ENCODE assay signal across 24 mouse cellular contexts in the genomic region with DNA sequence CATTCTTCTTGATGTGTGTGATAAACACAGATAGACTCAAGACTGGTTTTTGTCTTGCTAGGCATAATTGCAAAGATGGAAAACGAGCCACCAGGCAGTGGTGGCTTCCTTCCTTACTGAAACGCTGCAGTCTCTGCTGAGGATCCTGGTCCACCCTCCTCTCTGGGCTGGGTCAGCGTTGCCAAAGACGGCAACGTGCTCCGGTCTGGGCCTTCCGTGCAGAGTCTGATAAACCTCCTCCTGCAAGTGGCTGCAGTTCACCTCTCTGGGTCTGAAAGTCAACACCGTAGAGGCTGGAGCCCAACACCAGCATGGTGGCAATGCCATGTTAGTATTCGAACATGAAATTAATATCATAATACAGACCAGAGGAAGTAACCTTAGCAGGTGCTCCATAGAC. TPM values are rescaled to one million over a fixed set of nuclear protein-coding genes. Genes with fewer than 3 reads are reported as not detected.
DNase-seq lines count a peak whose midpoint lies in the region; ATAC-seq and TF ChIP-seq lines count a peak whose summit lies in the region.
"Had no signal": no experiment of that assay in that cellular context is flagged by ENCODE, and none has a peak within 500 bp of the region (broad histone marks: within the 10 kb centered on the region; RNA-seq: fewer than 3 reads in every experiment).

No protein-coding gene starts in this region.

- H3K36me3 ChIP-seq in testis, adult 2 months (ENCODE audit: control insufficient read depth, insufficient read depth, low read length): peaks cover 2% of the 10 kb centered on the region
- peaks cover 36% of the 10 kb centered on the region for H3K36me3 ChIP-seq in kidney, embryonic 14.5 days (ENCODE audit: control insufficient read depth, insufficient read depth, low read length)

- WGBS in kidney, embryonic 14.5 days: 92% methylated on average over 9 of the region's 9 CpGs

- H3K9ac ChIP-seq in kidney, embryonic 14.5 days (ENCODE audit: low read depth, low read length): no peak overlapping the region

- H3K27ac ChIP-seq in testis, adult 2 months (ENCODE audit: control insufficient read depth, insufficient read depth, low read depth, low read length): no peak overlapping the region
- H3K27ac ChIP-seq in kidney, embryonic 14.5 days (ENCODE audit: low read depth, low read length): no peak overlapping the region

- peaks cover 2% of the 10 kb centered on the region; the same call in 1 of the 2 replicates for H3K4me1 ChIP-seq in testis, adult 2 months (ENCODE audit: control insufficient read depth, insufficient read depth, low read length)
- H3K4me1 ChIP-seq in kidney, embryonic 14.5 days (ENCODE audit: control insufficient read depth, insufficient read depth, low read length): no peaks in the 10 kb centered on the region

- TF ChIP-seq POLR2A in testis, adult 2 months (IDR thresholded peaks at IDR 0.05; ENCODE audit: control insufficient read depth, low read depth, low read length): no peak

- TF ChIP-seq CTCF in testis, adult 2 months (IDR thresholded peaks at IDR 0.05; ENCODE audit: control insufficient read depth, insufficient read depth, insufficient replicate concordance, low read depth, low read length): 0 out of 2 replicates have a peak, but pooled peaks have one; percentile 7

- H3K4me3 ChIP-seq in testis, adult 2 months (ENCODE audit: control insufficient read depth, low read depth, low read length): no peak overlapping the region
- H3K4me3 ChIP-seq in kidney, embryonic 14.5 days (ENCODE audit: low read length): no peak overlapping the region

- no peak overlapping the region for H3K4me2 ChIP-seq in kidney, embryonic 14.5 days (replicated peaks; ENCODE audit: low read depth, low read length)

- no peaks in the 10 kb centered on the region for H3K9me3 ChIP-seq in kidney, embryonic 14.5 days (ENCODE audit: control insufficient read depth, low read length)
- H3K9me3 ChIP-seq: G1E had no signal

- ATAC-seq in megakaryocyte progenitor cell, adult 5-6 weeks (replicated peaks; ENCODE audit: poor library complexity): peak; percentile 11; the same call in 1 of the 2 replicates
- ATAC-seq in megakaryocyte-erythroid progenitor cell, adult 5-6 weeks (replicated peaks; ENCODE audit: low FRiP score, low TSS enrichment, poor library complexity, severe bottlenecking): peak; percentile 54; the same call in 1 of the 2 replicates
- ATAC-seq in kidney, embryonic 14.5 days (ENCODE audit: low FRiP score, low TSS enrichment): no peak
- ATAC-seq: activated CD4-positive, CD25-positive, alpha-beta regulatory T cell, adult 4 months; CD4-positive, CD25-positive, alpha-beta regulatory T cell, adult 4 months; Patski had no signal

- peak; percentile 76 for DNase-seq in heart, adult 11 months
- no peak for DNase-seq in heart, adult 18-20 months
- no peak for DNase-seq in testis, postnatal 10 days (ENCODE audit: low spot score)
- DNase-seq in urinary bladder, postnatal 14 days (ENCODE audit: low spot score): no peak
- DNase-seq: adrenal gland, adult 2 months; adrenal gland, adult 8-10 months; adrenal gland, postnatal 10 days; adrenal gland, postnatal 14 days; adrenal gland, postnatal 25 days; adrenal gland, postnatal 36 days; B cell, adult 2 months; cerebellum, adult 11 months; cerebellum, adult 11-12 months had no signal

- H3K27me3 ChIP-seq in testis, adult 2 months (ENCODE audit: control insufficient read depth, insufficient read depth, low read length): no peaks in the 10 kb centered on the region
- no peaks in the 10 kb centered on the region for H3K27me3 ChIP-seq in kidney, embryonic 14.5 days (ENCODE audit: control insufficient read depth, insufficient read depth, low read length)
- H3K27me3 ChIP-seq: CH12.LX, Patski had no signal

RNA-seq across cellular contexts. Expression of gene Tctn3, which starts 6.8 kb away (rescaled TPM):
- total RNA-seq in heart, adult 18-20 months (2021): 1 to 10 TPM; 7.1 to 7.2 TPM
- 24.0 and 27.8 TPM in 2 replicates for polyA plus RNA-seq in testis, adult 2 months (2012; rRNA removed)
- total RNA-seq in megakaryocyte progenitor cell, adult 5-6 weeks (2015): 4.7 and 7.5 TPM in 2 replicates
- 5.3 and 6.6 TPM in 2 replicates for total RNA-seq in megakaryocyte progenitor cell, adult 5-6 weeks (2017)
- total RNA-seq in megakaryocyte-erythroid progenitor cell, adult 5-6 weeks (2014; fragmentation: Nextera tagmentation): 8.7 and 15.2 TPM in 2 replicates
- 4.3 and 6.4 TPM in 2 replicates for total RNA-seq in megakaryocyte-erythroid progenitor cell, adult 5-6 weeks (2017)
- 6.9 and 10.0 TPM in 2 replicates for polyA plus RNA-seq in kidney, embryonic 14.5 days (2014; fragmentation: Nextera tagmentation; extraction: Ambion mirVana)

RNA-seq across cellular contexts. Expression of gene Entpd1, which starts 7.0 kb away (rescaled TPM):
- total RNA-seq in heart, adult 18-20 months (2021): 10 to 100 TPM; 21.1 to 22.2 TPM
- polyA plus RNA-seq in testis, adult 2 months (2012; rRNA removed): 36.6 and 41.4 TPM in 2 replicates
- total RNA-seq in megakaryocyte progenitor cell, adult 5-6 weeks (2015): 6.4 and 7.9 TPM in 2 replicates
- 7.5 and 19.3 TPM in 2 replicates for total RNA-seq in megakaryocyte progenitor cell, adult 5-6 weeks (2017)
- 0.89 TPM in 1 of 2 replicates, not detected in the other for total RNA-seq in megakaryocyte-erythroid progenitor cell, adult 5-6 weeks (2014; fragmentation: Nextera tagmentation)
- 0.09 and 4.6 TPM in 2 replicates for total RNA-seq in megakaryocyte-erythroid progenitor cell, adult 5-6 weeks (2017)
- polyA plus RNA-seq in kidney, embryonic 14.5 days (2014; fragmentation: Nextera tagmentation; extraction: Ambion mirVana): 3.0 and 5.4 TPM in 2 replicates
- total RNA-seq: MEL had no signal
- polyA plus RNA-seq: C2C12, G1E had no signal

RNA-seq across cellular contexts. Expression of gene Aldh18a1, which starts 16.9 kb away (rescaled TPM):
- 1 to 10 TPM; 6.4 to 7.9 TPM for total RNA-seq in heart, adult 18-20 months (2021)
- 4.3 and 4.8 TPM in 2 replicates for polyA plus RNA-seq in testis, adult 2 months (2012; rRNA removed)
- 35.5 and 39.4 TPM in 2 replicates for total RNA-seq in megakaryocyte progenitor cell, adult 5-6 weeks (2015)
- total RNA-seq in megakaryocyte progenitor cell, adult 5-6 weeks (2017): 34.3 and 44.5 TPM in 2 replicates
- 89.6 and 91.3 TPM in 2 replicates for total RNA-seq in megakaryocyte-erythroid progenitor cell, adult 5-6 weeks (2014; fragmentation: Nextera tagmentation)
- total RNA-seq in megakaryocyte-erythroid progenitor cell, adult 5-6 weeks (2017): 69.1 and 106 TPM in 2 replicates
- 29.3 and 51.6 TPM in 2 replicates for polyA plus RNA-seq in kidney, embryonic 14.5 days (2014; fragmentation: Nextera tagmentation; extraction: Ambion mirVana)
